Mouse (Mus musculus) frontal cortex, postnatal 25 days (tissue): ENCODE data around the gene Myo1d.

Source experiments
- DNase-seq, 2 experiments: peaks; one replicate each; pipeline ENCODE4 v3.0.0; 2022; ENCODE audit warnings: low spot score in 2 of 2

The Myo1d gene

DNA sequence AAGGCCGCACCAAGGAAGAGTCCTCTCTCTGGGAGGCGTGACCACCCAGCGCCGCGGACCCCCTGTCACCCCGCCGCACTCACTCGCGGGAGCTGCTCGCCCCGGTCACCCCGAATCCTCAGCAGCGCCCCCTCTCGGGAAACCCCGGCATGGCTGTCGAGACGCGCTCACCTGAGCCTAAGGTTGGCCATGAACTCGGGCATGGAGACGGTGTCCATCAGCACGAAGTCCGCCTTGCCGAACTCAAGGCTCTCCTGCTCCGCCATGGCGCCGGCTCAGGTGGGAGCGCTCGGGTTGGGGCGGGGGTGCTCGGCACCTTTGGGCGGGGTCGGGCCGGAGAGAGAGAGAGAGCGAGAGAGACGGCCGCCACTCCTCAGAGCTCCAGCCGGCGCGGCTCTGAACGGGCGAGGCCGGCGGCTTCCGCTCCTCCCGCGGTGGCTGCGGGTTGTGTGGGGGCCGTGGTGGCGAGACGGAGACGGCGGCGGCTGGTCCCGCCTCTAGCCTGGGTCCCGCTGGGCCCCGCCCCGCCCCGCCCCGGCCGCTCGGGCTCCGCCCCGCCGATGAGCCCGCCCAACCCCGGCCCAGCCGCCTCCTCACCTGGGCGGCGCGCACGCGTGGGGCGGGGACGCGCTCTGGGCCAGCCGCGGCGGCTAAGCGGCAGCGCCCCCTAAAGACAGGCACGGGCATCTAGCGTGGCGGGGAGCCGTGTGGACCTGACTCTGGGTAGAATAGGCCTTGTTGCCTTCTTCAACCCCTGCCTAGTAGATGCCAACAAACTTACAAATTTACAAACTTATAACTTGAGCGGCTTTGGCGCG is at the start of gene Myo1d:
Gene Myo1d (minus strand): TSS at position 499 of the 818 bp plus-strand sequence.
- DNase-seq, result peak; percentile 60 to 78

DNA sequence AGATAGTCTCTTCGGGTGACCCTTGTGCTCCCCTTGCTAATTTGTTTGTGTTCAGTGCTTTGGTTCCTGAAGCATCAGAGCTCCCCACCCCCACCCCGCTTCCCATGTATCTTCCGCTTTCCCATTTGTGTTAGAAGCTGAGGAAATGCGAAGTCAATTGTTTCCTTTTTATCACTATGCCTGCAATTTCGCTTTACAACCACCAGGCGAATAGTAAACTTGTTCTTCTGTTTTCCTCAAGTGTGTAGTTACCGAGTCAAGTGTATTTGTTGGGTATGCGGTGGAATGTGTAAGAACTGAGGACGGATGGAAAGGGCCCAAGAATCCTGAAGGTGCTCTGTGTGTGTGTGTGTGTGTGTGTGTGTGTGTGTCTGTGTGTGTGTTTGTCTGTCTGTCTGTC is 42.0 kb upstream of the Myo1d start:
- DNase-seq, result no peak

DNA sequence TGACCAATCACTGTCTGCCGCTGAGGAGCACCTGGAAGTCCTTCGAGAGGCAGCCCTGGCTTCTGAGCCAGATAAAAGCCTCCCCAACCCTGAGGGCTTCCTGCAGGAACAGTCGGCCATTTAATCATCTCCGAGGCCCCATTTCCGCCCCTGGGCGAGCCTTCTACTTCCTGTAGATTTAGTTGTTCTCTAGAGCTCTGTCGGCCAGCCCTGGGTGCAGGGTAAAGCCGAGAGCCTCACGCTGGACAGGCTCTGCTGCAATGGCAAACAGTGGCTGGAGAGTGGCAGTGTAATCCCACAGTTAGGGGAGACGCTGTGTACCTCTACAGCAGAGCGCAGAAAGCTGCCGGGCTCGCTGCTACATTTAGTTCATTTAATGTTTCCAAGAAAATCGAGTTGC is 41.5 kb upstream of the Myo1d start:
- no peak for DNase-seq

DNA sequence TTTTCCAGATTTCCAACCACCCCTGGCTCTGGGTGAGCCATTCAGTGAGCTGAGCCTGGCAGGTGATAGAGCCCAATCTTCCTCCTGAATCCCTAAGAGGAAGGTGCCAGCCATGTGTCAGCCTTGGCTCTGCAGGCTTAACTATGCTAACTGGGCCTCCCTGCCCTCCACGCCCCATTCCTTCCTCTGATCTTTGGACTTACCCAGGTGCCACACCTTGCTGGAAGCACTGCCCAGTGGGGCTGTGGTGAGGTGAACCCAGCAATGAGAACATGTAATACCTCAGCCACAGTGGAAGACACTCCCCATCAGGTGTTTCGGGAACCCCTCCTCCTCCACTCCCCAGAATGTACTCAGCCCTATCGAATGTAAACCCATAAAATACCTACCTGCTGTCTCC is 40.3 kb upstream of the Myo1d start:
- DNase-seq, result no peak

DNA sequence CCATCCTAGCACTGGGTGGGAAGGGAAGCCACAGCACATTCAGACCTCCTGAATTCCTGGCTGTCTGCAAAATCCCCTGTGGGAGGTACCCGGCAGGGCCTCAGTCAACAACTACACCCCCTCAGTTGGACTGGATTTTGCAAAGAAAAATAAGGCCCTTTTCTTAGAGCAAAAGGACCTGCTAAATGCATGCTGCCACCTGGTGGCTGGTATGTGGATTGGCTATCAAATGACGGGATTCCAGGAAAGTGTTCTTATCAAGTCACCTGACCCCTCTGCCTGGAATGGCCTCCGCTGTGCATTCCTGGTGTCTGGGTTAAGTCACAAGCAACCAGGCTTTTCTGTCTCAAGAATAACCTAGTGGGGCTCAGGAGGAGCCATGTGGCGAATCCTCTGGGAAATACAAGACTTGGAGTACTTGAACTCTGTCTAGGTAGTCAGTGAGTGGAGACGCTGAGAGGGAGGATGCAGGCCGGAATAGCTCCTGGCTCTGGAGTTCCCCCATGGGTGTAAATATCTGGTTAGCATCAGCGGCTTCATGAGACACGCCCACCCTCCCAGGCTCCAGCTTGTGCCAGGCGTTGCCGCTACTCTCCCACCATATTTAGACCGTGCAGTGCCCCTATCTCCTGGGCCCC is 38.4 kb upstream of the Myo1d start:
- DNase-seq, result peak; percentile 37 to 56

DNA sequence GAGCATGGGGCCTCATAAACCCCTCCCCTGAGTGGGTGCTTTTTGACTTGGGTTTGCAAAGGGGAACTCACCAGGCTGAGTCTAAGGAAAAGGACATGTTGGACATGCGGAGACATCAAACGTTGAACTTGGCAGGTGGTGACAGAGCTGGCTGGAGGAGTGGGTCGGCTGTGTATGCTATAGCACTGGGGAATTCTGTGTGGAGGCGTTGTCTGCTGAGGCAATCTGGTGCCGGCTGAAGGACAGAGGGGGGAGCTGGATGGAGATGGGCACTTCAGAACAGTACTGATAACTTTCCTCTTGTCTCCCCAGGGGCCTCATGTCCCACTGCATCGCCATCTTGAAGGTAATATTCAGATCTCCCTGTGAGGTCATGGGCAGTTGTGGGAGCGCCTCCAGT is 35.5 kb upstream of the Myo1d start:
- DNase-seq, result no peak

DNA sequence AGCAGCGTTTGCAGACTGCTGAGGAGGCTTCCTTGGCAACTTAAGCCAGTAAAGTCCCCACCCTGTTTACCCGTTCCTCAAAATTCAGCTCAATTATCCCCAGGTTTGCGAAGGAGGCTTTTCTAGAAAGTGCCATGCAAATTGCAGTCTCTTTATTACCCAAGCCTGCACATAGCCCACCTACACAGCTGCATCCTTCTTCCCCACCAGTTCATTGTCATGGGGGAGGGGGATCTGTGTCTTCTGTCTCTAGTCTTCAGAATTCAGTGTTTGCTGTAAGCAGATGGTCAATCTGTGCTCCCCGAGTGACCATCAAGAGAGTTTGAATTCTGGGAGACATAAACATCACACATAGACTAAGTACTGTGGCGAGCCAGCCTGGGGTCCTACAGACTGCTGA is 31.3 kb upstream of the Myo1d start:
- DNase-seq, result no peak

DNA sequence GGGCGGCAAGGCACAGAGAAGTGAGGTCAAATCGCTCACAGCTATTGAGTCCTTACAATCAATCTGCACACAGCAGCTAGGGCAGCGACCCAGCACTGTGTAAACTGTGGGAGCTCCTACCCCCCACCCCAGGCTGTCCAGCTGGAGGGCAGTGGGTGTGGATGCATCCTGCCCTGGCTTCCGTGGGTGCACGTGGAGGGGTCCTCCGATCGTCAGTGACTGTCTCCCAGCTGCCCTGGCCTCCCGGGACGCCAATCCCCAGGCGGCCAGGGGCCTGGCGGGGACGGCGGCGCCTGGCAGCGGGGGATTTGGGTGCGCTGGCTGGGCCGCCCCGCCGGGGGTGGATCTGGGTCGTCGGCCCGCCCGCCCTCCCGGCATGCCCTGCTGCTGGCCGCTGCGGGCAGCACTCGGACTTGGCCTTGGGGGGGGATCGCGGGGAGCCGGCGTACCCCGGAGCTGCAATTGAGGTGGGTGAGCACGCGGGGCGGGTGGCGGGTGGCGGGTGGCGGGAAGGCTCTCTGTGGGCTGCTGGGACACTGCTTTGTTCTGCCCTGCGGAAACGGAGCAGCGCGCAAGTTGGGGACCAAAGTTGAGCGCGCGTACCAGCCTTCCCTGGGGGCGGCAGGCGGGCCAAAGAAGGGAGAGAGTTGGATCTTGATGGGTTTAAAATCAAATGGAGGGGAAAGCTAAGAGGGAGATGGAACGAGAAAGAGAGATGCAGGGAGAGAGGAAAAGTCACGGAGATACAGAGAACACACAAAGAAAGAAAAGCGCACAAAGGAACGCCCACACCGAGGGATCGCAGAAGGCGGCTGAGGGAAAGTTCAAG is 30.4 kb upstream of the Myo1d start, which contains the start of gene Tmem98:
Gene Tmem98 (plus strand): TSS at position 183 of the 829 bp plus-strand sequence.
- no peak for DNase-seq

DNA sequence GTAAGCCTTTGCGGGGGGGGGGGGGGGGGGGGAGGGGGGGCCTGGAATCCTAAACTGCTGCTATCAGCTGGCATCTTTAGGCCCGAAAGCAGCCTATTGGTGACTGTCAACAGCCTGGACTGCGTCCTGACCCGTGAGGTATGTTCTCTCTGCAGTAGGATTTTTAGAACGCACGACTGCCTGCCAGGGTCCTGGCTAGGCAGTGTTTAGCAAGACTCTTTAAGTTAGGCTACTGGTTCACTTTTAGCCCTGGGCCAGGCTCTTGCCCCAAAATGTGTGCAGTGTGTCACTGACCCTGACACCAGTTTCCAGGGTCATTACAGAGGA is 29.8 kb upstream of the Myo1d start:
- no peak for DNase-seq

DNA sequence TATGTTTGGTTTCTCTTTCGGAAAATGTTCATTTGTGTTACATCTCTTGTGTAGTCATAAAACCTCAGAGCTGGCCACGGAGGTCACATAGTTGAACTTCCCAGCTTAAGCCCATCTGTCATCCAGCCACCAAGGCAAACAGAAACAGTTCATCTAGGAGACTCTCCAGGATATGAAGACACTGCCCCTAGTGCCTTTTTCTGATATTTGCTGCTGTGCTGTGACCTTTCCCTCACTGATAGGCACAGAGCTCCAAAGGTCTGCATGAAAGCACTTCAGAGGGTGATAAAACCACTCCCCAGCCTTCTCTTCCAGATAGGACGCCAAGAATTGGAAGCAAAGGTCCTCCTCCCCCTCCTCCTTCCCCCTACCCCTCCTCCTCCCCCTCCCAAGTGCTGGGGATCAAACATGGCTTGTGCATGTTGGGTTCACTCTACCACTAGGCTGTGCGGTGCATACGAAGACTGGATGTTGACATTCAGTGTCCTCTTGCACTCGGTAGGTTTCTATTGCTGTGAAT is 28.8 kb upstream of the Myo1d start:
- no peak for DNase-seq

DNA sequence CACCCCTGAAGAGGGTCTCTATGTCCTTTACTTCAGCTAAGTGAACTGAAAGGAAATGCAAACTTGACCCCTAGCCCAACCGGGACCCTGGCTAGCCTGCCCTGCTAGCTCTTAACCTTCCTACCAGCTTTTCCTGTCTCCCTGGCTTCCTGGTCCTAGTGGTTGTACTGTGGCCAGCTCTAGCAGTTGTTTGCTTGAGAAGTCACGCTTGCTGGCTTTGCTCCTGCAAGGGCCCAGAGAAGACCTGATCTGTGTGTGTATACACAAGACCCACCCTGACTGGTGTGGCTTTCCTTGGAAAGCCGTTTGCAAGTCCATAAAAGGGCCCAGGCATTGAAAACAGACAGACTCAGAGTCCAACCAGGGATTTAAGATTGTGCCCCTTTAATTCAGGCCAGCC is 22.9 kb upstream of the Myo1d start:
- DNase-seq, result no peak

DNA sequence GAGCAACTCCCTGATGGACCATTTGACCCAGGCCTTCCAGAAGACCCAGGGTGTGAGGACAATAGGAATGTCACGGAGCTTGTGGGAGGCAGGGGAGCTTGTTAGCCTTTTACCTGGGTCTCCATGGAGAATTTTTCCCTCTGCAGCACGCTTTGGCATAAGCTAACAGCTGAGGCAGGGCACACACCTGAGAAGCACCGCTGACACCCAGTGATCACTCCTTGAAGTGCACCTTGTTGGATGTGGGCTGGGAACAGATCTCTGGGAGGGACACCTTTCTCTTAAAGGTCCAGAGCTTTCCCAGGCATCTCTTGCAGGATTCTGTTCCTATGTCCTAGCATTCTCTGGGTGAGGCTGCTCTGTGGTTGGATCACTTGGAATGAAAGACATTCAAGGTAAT is 20.2 kb upstream of the Myo1d start:
- DNase-seq, result no peak

DNA sequence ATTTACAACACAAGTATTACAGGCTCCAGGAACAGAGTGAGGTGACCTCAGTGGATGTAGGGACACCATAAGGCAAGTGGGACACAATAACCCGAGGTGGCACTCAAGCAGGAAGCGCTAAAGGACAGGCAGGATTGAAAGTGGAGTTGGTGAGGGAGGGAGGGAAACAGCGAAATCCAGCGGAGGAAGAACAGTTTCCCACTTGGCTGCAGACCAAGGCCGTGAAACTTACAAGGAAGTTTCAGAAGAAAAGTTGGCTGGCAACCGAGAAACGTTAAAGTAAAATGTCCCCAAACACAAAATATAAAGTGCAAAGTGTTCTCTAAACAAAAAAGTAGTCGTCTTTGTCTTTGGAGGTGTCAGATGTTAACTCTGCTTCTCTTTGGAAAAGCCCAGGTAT is 15.6 kb upstream of the Myo1d start:
- DNase-seq, result no peak

DNA sequence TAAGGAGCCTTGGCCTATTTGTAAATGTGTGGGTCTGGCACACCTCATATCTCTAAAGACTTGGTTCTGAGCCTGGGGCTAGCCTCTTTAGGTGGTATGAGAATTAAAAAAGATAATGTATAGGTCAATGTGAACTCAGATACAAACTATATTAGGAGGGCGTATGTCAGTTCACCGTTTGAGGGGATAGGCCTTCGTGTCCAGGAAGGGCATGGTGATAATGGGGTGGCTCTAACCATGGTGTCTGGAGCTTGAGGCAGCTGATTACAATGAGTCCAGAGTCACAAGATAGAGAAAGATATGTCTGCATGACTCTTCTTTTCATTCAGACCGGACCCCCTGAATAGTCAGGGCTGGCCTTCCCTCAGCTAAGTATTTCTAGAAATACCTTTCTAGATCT is 14.5 kb upstream of the Myo1d start:
- DNase-seq, result no peak

DNA sequence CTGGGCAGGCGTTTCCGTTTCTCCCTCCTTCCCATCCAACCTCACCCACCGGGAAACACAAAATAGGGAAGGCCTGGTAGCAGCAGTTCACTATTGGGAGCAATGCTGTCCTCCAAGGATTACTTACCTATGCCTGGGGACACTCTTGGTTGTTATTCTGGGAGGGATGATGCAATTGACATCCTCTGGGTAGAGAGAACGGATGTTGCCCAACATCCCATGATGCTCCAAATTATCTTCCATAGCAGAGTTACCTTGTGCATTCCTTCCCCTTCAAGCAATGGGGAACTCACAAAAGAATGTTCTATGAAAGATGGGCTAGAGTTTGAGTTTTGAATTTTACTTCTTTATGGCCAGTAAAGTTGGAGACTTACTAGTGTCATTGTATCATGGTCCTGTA is 13.6 kb upstream of the Myo1d start:
- DNase-seq, result no peak

DNA sequence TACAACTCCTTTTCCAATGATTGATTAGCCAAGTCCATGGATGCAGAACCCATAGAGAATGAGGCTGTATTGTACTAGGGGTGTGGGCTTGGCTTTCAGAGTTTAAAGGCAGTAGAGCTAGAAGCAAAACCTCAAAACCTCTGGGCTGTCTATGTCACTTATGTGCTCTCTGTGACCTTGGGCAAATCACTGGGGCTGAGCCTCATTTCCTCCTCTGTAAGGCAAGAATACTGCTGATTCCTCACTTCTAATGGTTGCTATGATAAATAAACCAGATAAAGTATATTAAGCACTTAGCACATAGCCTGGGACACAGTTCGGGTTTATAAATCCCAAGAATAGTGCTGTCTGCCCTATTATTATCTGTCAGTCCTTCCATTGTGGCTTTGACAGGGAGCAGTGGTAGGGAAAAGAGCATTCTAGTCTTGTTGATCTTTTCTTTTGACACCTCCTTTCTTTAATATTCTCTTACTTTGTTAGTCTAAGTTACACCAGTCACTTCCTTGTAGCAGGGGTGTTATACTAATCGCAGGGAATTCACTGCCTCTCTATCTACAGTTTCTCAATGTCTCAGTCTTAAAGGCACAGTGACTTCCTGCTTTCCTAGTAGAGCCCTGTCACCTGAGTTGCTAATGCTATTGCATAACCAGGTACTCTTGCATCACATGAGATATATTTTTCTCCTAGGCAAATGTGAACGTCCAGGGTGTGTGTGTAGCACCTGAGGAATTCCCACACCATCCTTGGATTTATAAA is 12.0 kb upstream of the Myo1d start:
- DNase-seq, result no peak

DNA sequence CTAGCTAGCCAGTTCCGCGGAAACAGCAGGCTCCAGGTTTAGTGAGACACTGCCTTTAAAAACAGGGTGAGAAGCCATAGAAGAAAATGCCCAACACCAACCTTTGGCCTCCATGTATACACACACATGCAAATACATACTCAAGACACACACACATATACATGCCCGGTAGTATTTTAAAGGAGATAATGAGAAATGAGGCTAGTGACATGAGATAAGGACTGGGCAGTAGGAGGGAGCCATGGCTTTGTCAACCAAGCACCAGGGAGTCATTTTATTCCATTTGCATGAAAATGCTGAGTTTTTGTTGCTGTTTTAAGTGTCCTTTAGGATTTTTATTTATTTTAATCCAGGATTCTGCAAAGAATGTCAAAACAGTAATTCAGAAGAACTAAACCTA is 10.6 kb upstream of the Myo1d start:
- DNase-seq, result no peak

DNA sequence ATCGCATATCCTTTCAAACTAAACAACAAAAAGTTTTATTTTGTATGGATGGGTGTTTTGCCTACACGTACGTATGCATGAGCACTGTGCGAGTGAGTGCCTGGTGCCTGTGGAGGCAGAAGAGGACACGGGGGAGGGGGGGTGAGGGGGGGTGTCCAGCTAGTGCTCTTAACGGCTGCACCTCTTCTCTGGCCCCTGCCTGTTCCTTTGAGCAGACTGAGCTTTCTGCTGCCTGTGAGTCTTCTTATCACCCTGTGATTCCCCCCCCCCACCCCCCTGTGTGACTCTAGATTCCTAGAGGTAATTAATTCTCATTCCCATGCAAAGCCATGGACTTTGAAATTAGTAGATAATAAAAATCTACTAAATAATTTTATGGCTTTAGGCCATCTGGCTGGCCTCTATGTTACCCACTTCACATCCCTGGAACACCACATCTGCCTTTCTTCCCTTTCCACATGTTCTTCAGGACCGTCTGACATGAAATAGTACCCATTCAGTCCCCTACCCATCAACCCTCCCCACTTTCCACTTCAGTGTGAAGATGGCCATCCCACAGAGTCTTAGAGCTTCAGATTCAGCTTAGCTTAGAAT is 9.9 kb upstream of the Myo1d start:
- no peak for DNase-seq

DNA sequence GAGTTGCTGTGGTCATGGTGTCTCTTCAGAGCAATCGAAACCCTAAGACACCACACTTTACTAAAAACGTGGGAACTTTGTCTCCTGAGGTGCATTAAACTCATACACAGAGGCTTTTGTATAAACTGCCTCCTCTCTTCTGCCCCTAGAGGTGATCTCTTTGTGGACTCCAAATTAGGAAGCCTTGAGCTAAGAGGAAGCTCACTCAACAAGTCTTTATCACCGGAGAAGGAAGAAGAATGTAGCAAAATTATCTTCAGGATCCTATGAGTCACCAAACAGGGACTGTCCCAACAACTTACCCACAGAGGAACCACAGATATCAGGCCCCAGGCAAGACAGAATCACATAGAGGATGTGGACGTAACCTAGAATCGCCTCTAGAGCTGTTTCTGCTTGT is 5.8 kb upstream of the Myo1d start:
- DNase-seq, result no peak

DNA sequence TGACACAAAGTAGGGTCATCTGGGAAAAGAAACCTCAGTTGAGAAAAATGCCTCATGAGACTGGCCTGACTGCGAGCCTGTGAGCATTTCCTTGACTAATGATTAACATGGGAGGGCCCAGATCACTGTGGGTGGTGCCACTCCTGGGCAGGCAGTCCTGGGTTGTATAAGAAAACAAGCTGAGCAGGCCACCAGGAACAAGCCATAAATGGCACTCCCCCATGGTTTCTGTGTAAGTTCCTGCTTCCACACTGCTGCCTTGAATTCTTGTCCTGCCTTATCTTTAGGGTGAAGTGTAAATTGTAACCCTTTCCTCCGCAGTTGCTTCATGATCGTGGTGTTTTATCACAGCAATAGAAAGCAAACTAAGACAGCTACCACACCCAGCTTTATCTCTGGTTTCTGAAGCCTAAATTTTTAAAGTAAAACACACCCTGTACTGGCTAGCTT is 4.5 kb upstream of the Myo1d start:
- DNase-seq, result no peak

DNA sequence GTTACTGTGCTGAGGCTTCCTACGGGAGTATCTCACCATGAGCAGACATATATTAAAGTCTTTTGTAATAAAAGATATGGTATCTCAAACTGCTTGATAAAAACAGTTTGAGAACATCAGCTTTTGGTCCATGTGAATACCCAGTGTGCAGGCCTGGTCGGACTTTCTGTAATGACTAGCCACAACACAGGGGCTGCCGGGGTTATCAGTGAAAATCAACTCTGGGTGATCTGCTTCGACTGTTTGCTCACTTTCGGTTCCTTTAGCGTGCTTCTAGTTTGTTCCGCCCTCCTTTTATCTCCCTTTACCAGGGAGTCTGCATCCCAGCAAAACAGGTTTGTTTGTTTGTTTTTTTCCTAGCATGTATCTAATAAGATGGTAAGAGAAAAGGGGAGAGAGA is 3.6 kb upstream of the Myo1d start:
- DNase-seq, result no peak
